Mouse (Mus musculus) limb, embryonic 12.5 days (tissue): ENCODE results near the gene Dhx35. TPM values are rescaled to one million over a fixed set of nuclear protein-coding genes. Genes with fewer than 3 reads are reported as not detected.

ENCODE experiments used
- ATAC-seq: fragments of 200-750 bp; cut with Nextera tagmentation; 2 replicates; pipeline ENCODE4 v1.8.0; 2017; ENCODE audit warnings: low read depth, moderate TSS enrichment; ENCODE audit not compliant: insufficient number of reproducible peaks, insufficient read depth, low FRiP score, low TSS enrichment
- H3K27ac ChIP-seq: fragments of 300-500 bp; sonication (generic); 2 replicates; pipeline ENCODE4 v1.5.1; 2016; ENCODE audit warnings: mild to moderate bottlenecking, moderate library complexity
- H3K27me3 ChIP-seq: fragments of 300-500 bp; sonication (generic); 2 replicates; pipeline ENCODE4 v1.6.1; 2016; ENCODE audit warnings: mild to moderate bottlenecking, moderate library complexity
- H3K36me3 ChIP-seq: fragments of 300-500 bp; sonication (generic); 2 replicates; pipeline ENCODE4 v1.6.1; 2016; ENCODE audit warnings: mild to moderate bottlenecking, moderate library complexity
- H3K4me1 ChIP-seq: fragments of 300-500 bp; sonication (generic); replicated peaks from 2 replicates; pipeline ENCODE4 v1.6.1; 2016
- H3K4me2 ChIP-seq: fragments of 300-500 bp; sonication (generic); 2 replicates; pipeline ENCODE4 v1.6.1; 2016; ENCODE audit warnings: mild to moderate bottlenecking, moderate library complexity
- H3K4me3 ChIP-seq: fragments of 300-500 bp; sonication (generic); replicated peaks from 2 replicates; pipeline ENCODE4 v1.5.1; 2016; ENCODE audit warnings: mild to moderate bottlenecking
- H3K9ac ChIP-seq: fragments of 300-500 bp; sonication (generic); replicated peaks from 2 replicates; pipeline ENCODE4 v1.6.1; 2016; ENCODE audit warnings: mild to moderate bottlenecking, moderate library complexity
- H3K9me3 ChIP-seq: fragments of 300-500 bp; sonication (generic); 2 replicates; pipeline ENCODE4 v1.6.1; 2016; ENCODE audit warnings: mild to moderate bottlenecking, moderate library complexity
- WGBS: fragments of 180-500 bp; shearing (Covaris S2); methylation state at CpG from one replicate; pipeline ENCODE4 v1.1.7; 2016; 5-methylcytosine and 5-hydroxymethylcytosine counted together
- polyA plus RNA-seq: library from polyadenylated mRNA; unstranded; fragments of >200 nt; fragmentation: Nextera tagmentation; extraction: Ambion mirVana; gene quantifications from 2 replicates; pipeline ENCODE4 v1.2.1, GENCODE M21; 2016

The Dhx35 gene
- polyA plus RNA-seq, 1 experiment from 2014 or later: 15.9 TPM

DNA sequence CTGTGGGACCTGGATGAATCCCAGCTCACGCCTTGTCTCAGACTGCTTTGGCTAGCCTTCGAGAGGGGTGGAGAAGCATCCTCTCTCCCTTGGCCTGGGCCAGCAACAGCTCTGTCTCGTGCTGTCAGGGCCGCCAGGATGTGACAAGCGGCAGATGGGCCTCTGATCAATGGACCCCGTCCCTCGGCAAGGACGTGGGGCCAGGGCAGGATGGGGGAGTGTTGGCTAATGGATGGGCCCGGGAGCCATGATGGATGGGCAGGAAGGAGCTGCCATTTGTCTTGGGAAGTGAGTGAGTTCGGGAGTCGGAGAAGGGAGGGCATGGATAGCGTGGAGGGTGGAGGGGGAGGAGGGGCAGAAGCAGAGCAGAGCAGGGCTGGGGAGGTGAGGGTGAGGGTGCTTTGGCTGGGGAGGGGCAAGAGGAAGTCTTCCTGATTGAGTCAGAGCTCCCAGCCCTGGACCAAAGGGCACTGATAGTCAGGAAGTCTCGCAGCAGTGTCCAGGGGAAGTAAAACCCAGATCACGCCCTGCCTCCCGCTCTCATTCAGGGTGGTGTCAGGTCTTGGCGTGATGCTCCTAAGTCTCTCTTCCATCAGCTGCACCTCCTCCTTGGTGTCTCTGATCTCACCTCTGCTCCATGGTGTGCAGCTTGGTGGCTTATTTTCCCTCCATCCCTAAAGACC, 98.7 kb downstream of the Dhx35 start:
- ATAC-seq: no peak

DNA sequence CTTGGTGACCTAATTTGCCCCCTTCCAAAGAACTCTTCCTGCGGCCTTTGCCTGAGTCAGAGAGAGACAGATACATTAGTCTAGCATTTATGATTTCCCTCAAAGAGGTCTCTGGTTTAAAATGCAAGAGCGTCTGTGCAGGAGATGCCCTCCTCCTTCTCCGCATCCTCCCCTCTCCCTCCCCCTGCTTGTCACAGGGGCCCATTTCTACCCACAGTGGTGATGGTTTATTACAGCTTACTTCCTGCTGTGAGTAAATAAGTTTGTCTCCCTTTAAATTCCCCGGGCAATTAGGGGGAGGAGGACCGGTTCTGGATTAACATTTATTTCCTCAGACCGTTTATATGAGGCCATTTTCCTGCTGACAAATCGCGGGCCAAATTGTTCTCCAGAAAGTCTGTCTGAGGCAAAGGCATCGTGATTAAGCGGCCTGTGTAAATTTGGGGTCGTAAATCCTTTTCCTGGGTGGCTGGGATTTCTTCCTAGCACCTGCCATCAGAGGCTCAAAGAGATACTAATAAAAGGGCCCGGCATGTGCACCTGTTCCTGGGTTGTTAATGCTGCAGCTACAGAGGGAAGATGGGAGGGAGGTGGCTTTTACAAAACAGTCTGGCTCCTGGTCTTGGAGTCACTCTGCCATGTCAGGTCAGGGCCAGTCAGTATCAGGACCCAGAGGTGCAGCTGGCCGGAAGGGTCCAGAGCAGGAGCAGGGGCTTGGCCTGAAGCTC, 104.0 kb downstream of the Dhx35 start:
- 7% methylated on average over 13 of the region's 13 CpGs for WGBS
- no peak for ATAC-seq
- Histone ChIP-seq H3K27ac (no peak overlapping the region), H3K4me3 (no peak overlapping the region), H3K36me3 (no peaks in the 10 kb centered on the region), H3K27me3 (peaks cover 12% of the 10 kb centered on the region), H3K9ac (no peak overlapping the region), H3K4me2 (no peak overlapping the region), H3K4me1 (peaks cover 11% of the 10 kb centered on the region; the same call in 1 of the 2 replicates), H3K9me3 (no peaks in the 10 kb centered on the region)

More for the DNA sequence above, 98.7 kb downstream of the Dhx35 start:
- Histone ChIP-seq H3K4me1 (0 out of 2 replicates have a peak, but pooled peaks cover 3% of the 10 kb centered on the region), H3K4me2 (no peak overlapping the region), H3K9me3 (no peaks in the 10 kb centered on the region), H3K27ac (no peak overlapping the region), H3K36me3 (no peaks in the 10 kb centered on the region), H3K9ac (no peak overlapping the region), H3K27me3 (peaks cover 7% of the 10 kb centered on the region), H3K4me3 (no peak overlapping the region)
- WGBS: 23% methylated on average over 16 of the region's 16 CpGs

Other genes starting within 250 kb of the Dhx35 start
- not detected in 2 replicates for gene Slc32a1, start 184.0 kb upstream of the Dhx35 start, polyA plus RNA-seq
- gene Actr5, start 169.9 kb upstream of the Dhx35 start, polyA plus RNA-seq: 20.8 and 22.1 TPM in 2 replicates
- 3.3 TPM in 2 replicates for gene Ppp1r16b, start 129.4 kb upstream of the Dhx35 start, polyA plus RNA-seq
- gene Fam83d, start 26.7 kb upstream of the Dhx35 start, polyA plus RNA-seq: 54.5 and 55.3 TPM in 2 replicates